Mouse (Mus musculus) brain, embryonic 14.5 days (tissue): ENCODE results near the gene Fam162b. TPM values are rescaled to one million over a fixed set of nuclear protein-coding genes. Genes with fewer than 3 reads are reported as not detected.
A peak's percentile ranks its signal among the peaks of the same experiment; 100 is the strongest.

Source experiments
- DNase-seq: peaks from one replicate; pipeline ENCODE4 v3.0.0-alpha.2; 2011; ENCODE audit warnings: low read depth
- CTCF ChIP-seq: fragments of 200-500 bp; IDR thresholded peaks from 2 replicates; pipeline ENCODE4 v1.5.1; 2012; ENCODE audit warnings: inconsistent platforms, mild to moderate bottlenecking, moderate library complexity, borderline replicate concordance; ENCODE audit not compliant: insufficient read depth, insufficient read length; ENCODE audit errors: extremely low read depth
- POLR2A ChIP-seq: fragments of 200-500 bp; IDR thresholded peaks from 2 replicates; pipeline ENCODE4 v1.6.1; 2012; ENCODE audit warnings: mild to moderate bottlenecking, inconsistent platforms, borderline replicate concordance; ENCODE audit not compliant: poor library complexity, insufficient read depth, insufficient read length, severe bottlenecking; ENCODE audit errors: extremely low read depth
- polyA plus RNA-seq: library from polyadenylated mRNA; depleted of rRNA; stranded (reverse); fragments of >200 nt; gene quantifications from 2 replicates; pipeline ENCODE4 v1.2.3, GENCODE M21; 2012; rRNA removed

Gene Fam162b
- polyA plus RNA-seq, 1 experiment: 1.4 TPM

DNA sequence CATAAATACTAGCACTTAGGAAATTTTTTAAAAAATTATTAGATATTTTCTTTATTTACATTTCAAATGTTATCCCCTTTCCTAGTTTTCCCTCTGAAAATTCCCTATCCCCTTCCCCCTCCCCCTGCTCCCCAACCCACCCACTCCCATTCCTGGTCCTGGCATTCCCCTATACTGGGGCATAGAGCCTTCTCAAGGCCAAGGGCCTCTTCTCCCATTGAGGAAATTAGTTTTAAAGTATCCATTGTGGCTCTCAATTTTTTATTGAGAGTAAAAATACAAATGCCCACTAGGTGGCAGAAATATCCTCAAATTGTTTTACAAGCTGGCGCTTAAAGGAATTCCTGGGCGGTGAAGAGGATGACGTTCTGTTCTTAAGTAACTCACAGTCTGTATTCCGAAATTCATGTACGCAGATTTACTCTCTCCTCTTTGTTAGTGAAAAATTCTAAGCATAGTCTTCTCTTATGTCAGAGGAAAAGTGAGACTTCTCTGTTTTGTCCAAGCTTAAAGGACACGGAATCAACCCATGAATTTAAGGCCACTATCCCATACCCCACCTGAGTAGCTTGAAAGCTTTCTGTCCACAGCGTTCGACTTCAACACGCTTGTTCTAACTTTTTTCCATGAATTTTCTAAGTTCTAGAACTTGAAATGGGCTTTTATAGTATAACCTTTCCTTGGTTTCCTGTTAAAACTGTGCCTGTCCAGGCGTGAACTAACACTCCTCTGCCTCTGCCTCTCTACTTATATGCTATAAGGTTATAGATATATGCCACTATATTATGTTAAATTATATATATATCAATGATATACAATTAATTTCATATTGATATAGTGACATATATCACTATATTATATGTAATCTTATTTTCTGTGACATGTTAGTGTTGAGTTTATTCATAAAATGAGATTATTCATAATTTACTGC is 4.9 kb upstream of the Fam162b start:
- DNase-seq: peak; percentile 88
- no peak for TF ChIP-seq POLR2A
- TF ChIP-seq CTCF: peak; percentile 29; the same call in 1 of the 2 replicates

DNA sequence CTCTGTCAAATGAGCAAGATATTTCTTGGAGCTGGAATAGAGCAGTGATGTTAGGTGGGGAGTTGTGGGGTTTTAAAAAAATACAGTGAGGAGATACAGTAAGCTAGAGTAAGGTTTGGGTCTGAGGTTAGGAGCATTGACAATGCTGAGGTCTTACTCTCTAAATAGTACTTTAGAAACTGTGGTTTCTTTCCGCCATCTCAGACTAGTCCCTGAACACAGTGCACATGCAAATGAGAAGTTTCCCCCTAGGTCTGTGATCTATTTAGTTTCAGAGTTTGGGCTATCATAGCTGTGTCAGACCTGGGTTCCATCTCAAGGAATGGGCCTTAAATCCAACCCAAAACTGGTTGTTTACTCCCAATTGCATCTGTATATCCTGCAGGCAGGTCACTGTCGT is 1.3 kb upstream of the Fam162b start:
- DNase-seq: no peak
- no peak for TF ChIP-seq CTCF
- no peak for TF ChIP-seq POLR2A

DNA sequence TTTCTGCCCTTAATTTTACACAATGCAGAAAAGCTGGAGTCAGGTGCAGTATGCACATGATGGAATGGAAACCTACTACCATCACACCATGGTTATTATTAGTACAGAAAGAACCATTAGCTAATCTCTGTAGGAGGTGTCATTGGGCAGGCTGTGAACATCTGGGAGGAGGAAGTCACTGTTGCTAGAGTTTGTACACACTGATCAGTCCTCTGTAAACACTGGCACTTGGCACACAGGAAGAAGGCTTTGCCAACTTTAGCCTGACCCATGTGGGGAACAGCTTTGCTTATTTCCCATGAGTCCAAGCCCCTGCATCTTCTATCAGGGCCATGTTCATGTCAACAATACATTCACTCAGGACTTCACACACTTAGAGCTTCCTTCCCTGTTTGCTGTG is 5.4 kb downstream of the Fam162b start:
- TF ChIP-seq POLR2A (no peak), CTCF (no peak)
- DNase-seq: no peak

DNA sequence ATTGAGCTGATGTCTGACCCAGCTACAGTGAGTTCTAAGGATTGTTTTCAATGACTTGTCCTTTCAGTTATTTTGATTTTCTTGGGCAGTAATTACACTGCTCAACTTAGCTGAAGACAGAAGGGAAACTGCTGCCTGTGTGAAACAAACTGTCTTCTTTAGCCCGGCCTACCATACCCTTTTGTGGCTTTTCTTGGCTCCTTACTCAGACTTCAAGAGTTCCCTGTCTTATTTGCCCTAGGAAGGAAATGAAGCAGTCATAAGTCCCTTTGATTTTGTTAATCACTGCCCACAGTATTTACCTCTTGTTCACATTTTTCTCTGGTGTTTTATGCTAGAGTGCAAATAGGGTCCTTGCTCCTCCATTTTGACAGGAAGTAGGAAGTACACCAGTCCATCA is 5.9 kb downstream of the Fam162b start:
- DNase-seq: no peak
- TF ChIP-seq POLR2A (no peak), CTCF (no peak)

DNA sequence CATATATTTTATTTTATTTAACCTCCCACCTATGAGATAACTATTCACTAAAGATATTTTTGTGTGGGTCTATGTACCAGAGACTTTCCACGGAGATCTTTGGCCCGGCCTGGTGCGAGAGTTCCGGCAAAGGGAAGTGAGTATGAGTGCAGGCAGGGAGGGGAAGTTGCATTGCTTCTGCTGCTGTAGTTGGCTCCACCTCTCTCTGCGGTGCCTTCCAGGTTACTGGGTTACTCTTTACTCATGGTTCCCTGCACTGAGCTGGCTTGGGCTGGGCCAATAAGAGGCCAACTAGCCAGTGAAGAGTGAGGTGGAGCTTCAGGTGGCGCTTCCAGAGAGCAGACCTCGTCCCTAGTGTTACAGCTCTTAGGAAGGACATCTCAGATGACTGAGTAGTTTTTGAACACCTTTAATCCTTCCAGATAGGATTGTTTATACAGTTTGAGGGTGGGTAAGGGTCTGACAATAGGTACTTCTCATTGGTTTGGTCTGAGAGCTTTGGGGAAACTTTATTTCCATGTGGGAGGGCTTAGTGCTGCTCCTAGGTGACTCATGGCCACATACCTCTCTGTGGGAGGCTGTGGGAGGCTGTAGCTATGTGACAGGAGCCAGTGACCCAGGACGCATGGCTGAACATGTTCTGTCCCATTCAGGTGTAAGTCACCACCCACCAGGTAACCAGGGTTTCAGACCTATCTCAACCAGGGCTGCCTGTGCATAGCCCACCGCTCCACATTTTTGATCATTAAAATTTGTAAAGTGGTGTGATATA is 18.9 kb downstream of the Fam162b start:
- DNase-seq: no peak
- TF ChIP-seq POLR2A (no peak), CTCF (no peak)

- peak; percentile 42 for DNase-seq
- TF ChIP-seq CTCF (no peak), POLR2A (no peak)
Measured at GRCm38 (mm10) chr10:51556005-51556404, 34.3 kb downstream of the Fam162b start.

DNA sequence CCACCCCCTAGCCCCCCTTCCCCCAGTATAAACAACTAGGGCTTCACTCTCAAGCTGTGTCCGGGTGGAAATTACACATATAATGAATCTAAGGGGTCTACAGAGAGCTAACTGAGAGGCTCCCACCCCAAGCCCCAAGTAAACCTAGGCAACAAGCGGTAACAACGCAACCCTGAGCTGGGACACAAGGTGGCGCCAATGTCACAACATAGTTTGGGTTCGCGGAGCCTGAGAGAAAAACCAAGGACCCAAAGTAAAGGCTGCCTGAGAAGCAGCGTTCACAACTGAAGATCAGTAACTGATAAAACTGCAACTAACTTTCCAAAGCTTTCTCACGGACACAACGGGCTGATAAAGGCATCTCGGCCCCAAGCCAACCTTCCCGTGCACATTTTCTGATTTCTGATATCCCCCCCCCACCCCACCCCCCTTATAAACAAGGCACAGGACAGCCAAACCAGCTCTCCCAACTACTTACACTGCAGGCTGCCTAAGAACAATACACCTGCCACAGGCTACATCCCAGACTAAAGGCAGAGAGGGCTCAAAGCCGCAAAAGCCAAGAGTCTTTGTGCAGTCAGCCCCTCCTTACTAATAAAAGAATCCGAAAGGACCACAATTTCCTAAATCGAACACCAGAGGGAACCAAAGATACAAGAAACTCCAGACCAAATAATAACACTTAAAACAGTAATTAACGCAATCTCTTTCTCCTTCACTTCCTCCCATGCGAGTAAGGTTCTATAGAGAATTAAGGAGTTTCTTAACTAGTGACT is 36.8 kb downstream of the Fam162b start:
- peak; percentile 89 for TF ChIP-seq CTCF
- TF ChIP-seq POLR2A: no peak
- DNase-seq: peak; percentile 92

Other genes with a start within 250 kb of the Fam162b start
- gene Gm49339, start 109.9 kb downstream of the Fam162b start, polyA plus RNA-seq: 0.20 TPM in 1 of 2 replicates, not detected in the other
- gene Lilr4b, start 109.9 kb downstream of the Fam162b start, polyA plus RNA-seq: 0.13 and 0.21 TPM in 2 replicates
- 0.34 and 0.93 TPM in 2 replicates for gene Lilrb4a, start 99.6 kb downstream of the Fam162b start, polyA plus RNA-seq
- 0.03 TPM in 1 of 2 replicates, not detected in the other for gene Gprc6a, start 40.9 kb upstream of the Fam162b start, polyA plus RNA-seq
- gene Rfx6, start 87.2 kb upstream of the Fam162b start, polyA plus RNA-seq: not detected in 2 replicates